Mouse (Mus musculus) megakaryocyte-erythroid progenitor cell, adult 5 weeks (primary cell): Measurements from ENCODE around the gene Cylc2. TPM values are rescaled to one million over a fixed set of nuclear protein-coding genes. Genes with fewer than 3 reads are reported as not detected.

ENCODE experiments used
- polyA plus RNA-seq: library from polyadenylated mRNA; stranded (reverse); fragments of >175 nt; gene quantifications from 2 replicates; pipeline ENCODE4 v1.2.3, GENCODE M21; 2012

The Cylc2 gene
- not detected in 2 replicates for polyA plus RNA-seq

DNA sequence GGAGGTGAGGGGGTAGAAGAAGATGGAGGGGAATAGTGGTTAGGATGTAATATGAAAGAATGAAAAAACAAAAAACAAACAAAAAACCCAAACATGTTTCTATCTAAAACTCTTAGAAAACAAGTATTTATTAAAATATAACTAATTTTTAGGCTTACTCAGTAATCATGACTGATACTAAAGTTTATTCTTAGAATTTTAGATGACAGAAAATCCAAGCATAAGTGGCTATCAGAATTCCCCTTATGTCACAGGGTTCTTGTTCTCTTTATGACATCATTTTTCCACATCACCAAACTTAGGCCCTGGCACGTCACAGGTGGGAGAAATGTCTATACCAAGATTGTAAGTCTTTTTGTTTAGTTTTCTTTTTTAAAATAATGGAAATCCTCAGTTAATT, at the start of gene Cylc2:
Gene Cylc2 (plus strand): TSS at position 301 of the 400 bp plus-strand sequence.

